Mouse (Mus musculus): Measurements from ENCODE around the gene Otulin. TPM values are rescaled to one million over a fixed set of nuclear protein-coding genes. Genes with fewer than 3 reads are reported as not detected.

Gene Otulin
- polyA plus RNA-seq (2012; rRNA removed): 12.0 TPM in 2 replicates

GRCm38 (mm10) chr15:27630601-27631383 is at the start of gene Otulin:
Gene Otulin (minus strand): TSS chr15:27630693.

Other genes with a start within 250 kb of the Otulin start
- 10.5 and 12.1 TPM in 2 replicates for gene Ank, start 164.0 kb downstream of the Otulin start, polyA plus RNA-seq (2012; rRNA removed)
- gene Otulinl, start 50.9 kb upstream of the Otulin start, polyA plus RNA-seq (2012; rRNA removed): 0.60 and 0.66 TPM in 2 replicates

Measured in stomach, adult 2 months (tissue).